Mouse (Mus musculus) heart, postnatal 0 days (tissue): ENCODE measurements around the gene Adcy2. TPM values are rescaled to one million over a fixed set of nuclear protein-coding genes. Genes with fewer than 3 reads are reported as not detected.

ENCODE experiments used
- ATAC-seq: fragments of 200-750 bp; cut with Nextera tagmentation; 2 replicates; pipeline ENCODE4 v1.8.0; 2017; ENCODE audit warnings: low read depth, moderate number of reproducible peaks, moderate library complexity; ENCODE audit not compliant: insufficient read depth
- DNase-seq: peaks from one replicate; pipeline ENCODE4 v3.0.0-alpha.2; 2016; ENCODE audit warnings: low spot score
- H3K27ac ChIP-seq: fragments of 300-500 bp; sonication (generic); 2 replicates; pipeline ENCODE4 v1.5.1; 2014; ENCODE audit warnings: low read depth, mild to moderate bottlenecking
- H3K27me3 ChIP-seq: fragments of 300-500 bp; sonication (generic); 2 replicates; pipeline ENCODE4 v1.6.1; 2014; ENCODE audit warnings: low read length, mixed read lengths; ENCODE audit not compliant: control insufficient read depth, insufficient read depth
- H3K36me3 ChIP-seq: fragments of 300-500 bp; sonication (generic); replicated peaks from 2 replicates; pipeline ENCODE4 v1.6.1; 2014; ENCODE audit warnings: low read length, mixed read lengths; ENCODE audit not compliant: control insufficient read depth, insufficient read depth
- H3K4me1 ChIP-seq: fragments of 300-500 bp; sonication (generic); 2 replicates; pipeline ENCODE4 v1.6.1; 2014; ENCODE audit warnings: antibody characterized with exemption; ENCODE audit not compliant: control insufficient read depth, insufficient read depth
- H3K4me2 ChIP-seq: fragments of 300-500 bp; sonication (generic); 2 replicates; pipeline ENCODE4 v1.6.1; 2014; ENCODE audit warnings: low read depth, mild to moderate bottlenecking, low read length, moderate library complexity
- H3K4me3 ChIP-seq: fragments of 300-500 bp; sonication (generic); 2 replicates; pipeline ENCODE4 v1.5.1; 2014; ENCODE audit warnings: low read depth, low read length
- H3K9ac ChIP-seq: fragments of 300-500 bp; sonication (generic); replicated peaks from 2 replicates; pipeline ENCODE4 v1.6.1; 2014; ENCODE audit warnings: low read depth, low read length, mixed read lengths
- H3K9me3 ChIP-seq: fragments of 300-500 bp; sonication (generic); replicated peaks from 2 replicates; pipeline ENCODE4 v1.6.1; 2016; ENCODE audit warnings: low read length; ENCODE audit not compliant: control insufficient read depth
- CTCF ChIP-seq: IDR thresholded peaks from 2 replicates; pipeline ENCODE4 v1.5.1; 2016; ENCODE audit warnings: antibody characterized with exemption, control low read depth, low read depth
- EP300 ChIP-seq: IDR thresholded peaks from 2 replicates; pipeline ENCODE4 v1.6.1; 2016; ENCODE audit warnings: antibody characterized with exemption, low read depth
- WGBS: fragments of 180-500 bp; shearing (Covaris S2); extraction: QIAGEN DNeasy Blood & Tissue Kit; methylation state at CpG from one replicate; pipeline ENCODE4 v1.1.7; 2014; 5-methylcytosine and 5-hydroxymethylcytosine counted together
- polyA plus RNA-seq: library from polyadenylated mRNA; unstranded; fragments of >200 nt; fragmentation: Nextera tagmentation; extraction: Ambion mirVana; gene quantifications from 2 replicates; pipeline ENCODE4 v1.2.1, GENCODE M21; 2015
- total RNA-seq: library from RNA; depleted of rRNA; stranded (reverse); fragments of >200 nt; gene quantifications from 2 replicates; pipeline ENCODE4 v1.2.3, GENCODE M21; 2014; ENCODE audit warnings: low replicate concordance

Adcy2 gene
- total and polyA plus RNA-seq, 2 experiments from 2014 or later, result 0.19 to 0.34 TPM

DNA sequence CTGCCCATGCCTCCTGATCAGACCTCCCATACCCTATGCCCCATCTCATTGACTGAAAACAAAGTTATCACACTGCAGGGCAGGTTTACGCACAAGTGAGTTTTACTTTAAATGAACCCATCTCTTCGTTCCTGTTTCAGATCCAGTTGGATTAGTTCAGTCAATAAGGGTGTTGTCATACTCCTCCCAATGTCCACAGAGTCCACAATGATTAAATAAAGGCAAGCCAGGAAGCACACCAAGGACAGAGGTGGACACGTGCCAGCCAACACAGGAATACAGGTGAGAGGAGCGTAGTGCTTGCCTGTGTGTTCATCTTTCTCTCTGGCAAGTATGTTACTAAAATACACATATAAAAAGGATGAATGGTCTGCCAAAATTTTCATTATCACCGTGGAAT lies 3.3 kb upstream of the Adcy2 start:
- Histone ChIP-seq H3K4me1 (peaks cover 8% of the 10 kb centered on the region; the same call in 1 of the 2 replicates), H3K27ac (no peak overlapping the region), H3K4me3 (no peak overlapping the region), H3K4me2 (no peak overlapping the region), H3K27me3 (peaks cover 27% of the 10 kb centered on the region), H3K9me3 (no peaks in the 10 kb centered on the region), H3K9ac (no peak overlapping the region), H3K36me3 (no peaks in the 10 kb centered on the region)
- DNase-seq (no peak), ATAC-seq (no peak)
- no peak for TF ChIP-seq CTCF
- no peak for TF ChIP-seq EP300
- 57% methylated on average over 5 of the region's 5 CpGs for WGBS

DNA sequence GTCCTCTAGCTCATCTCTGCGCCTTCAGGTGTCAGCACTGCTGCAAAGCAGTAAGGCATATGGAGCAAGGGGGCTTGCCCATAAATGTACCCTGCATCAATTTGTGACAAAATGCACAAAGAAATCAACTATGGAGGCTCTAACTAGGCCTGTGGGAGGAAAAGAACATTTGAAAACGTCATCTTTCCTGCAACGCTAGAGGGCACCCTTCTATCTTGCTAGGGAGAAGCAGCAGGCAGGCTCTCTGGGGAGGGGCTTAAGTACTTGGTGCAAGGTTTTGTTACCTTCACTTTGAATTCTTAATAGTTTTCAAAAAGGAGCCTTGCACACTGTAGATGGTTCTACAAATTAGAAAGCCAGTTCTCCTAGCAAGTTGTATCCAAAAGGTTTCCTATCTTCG lies 2.8 kb upstream of the Adcy2 start:
- DNase-seq (peak; percentile 23), ATAC-seq (no peak)
- H3K9me3 ChIP-seq, result no peaks in the 10 kb centered on the region
- peaks cover 8% of the 10 kb centered on the region; the same call in 1 of the 2 replicates for H3K4me1 ChIP-seq
- peaks cover 32% of the 10 kb centered on the region for H3K27me3 ChIP-seq
- peak; percentile 68 for TF ChIP-seq CTCF
- no peak for TF ChIP-seq EP300
- H3K4me3 ChIP-seq, result no peak overlapping the region
- WGBS, result 23% methylated on average over 4 of the region's 4 CpGs
- no peaks in the 10 kb centered on the region for H3K36me3 ChIP-seq
- H3K4me2 ChIP-seq, result no peak overlapping the region
- H3K27ac ChIP-seq, result no peak overlapping the region
- H3K9ac ChIP-seq, result no peak overlapping the region

DNA sequence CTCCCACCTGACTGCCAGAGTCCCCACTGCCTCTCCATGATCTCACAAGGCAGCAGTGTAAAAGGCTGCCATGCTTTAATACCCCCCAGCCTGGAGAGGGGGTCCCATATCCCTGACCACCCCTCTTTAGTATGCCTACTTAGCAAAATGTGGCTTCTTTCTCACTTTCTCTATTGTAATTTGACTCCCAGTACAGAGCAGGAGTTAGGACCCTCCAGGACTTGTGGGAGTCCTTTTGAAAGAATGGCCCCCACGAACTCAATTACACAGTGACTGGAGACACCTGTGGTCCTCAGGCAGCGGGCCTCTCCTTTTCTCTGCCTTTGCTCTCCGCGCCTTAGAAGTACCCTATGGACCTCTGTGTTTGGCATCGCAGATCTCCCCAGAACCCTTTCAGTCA lies 485 bp upstream of the Adcy2 start:
- Histone ChIP-seq H3K9ac (no peak overlapping the region), H3K4me2 (peak overlapping the region; percentile 92), H3K9me3 (no peaks in the 10 kb centered on the region), H3K4me3 (peak overlapping the region; percentile 54), H3K4me1 (peaks cover 8% of the 10 kb centered on the region; the same call in 1 of the 2 replicates), H3K36me3 (no peaks in the 10 kb centered on the region), H3K27ac (no peak overlapping the region), H3K27me3 (peaks cover 43% of the 10 kb centered on the region)
- TF ChIP-seq EP300 (no peak), CTCF (no peak)
- no peak for ATAC-seq
- DNase-seq, result no peak
- 47% methylated on average over 5 of the region's 5 CpGs for WGBS

DNA sequence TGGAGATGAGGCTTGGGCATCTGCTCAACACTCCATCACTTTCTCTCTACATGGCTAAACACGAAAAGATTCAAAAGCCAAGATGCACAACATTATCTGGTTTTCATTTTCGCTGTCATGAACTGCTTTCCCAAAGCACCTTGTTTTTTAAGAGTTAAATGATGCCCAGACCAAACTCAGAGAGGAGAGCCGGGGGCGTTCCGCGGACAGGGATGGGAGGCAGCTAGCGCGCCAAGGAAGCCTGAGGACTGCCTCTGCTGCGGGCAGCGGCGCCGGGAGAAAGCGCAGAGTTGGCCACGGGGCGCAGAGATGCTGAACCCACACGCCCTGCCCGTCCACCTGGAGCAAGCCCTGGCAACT lies 803 bp downstream of the Adcy2 start:
- peak overlapping the region; percentile 92 for H3K4me2 ChIP-seq
- H3K9ac ChIP-seq, result peak overlapping the region; percentile 47; the same call in 1 of the 2 replicates
- no peak for TF ChIP-seq CTCF
- TF ChIP-seq EP300, result no peak
- H3K36me3 ChIP-seq, result no peaks in the 10 kb centered on the region
- H3K4me3 ChIP-seq, result peak overlapping the region; percentile 54
- H3K4me1 ChIP-seq, result peaks cover 8% of the 10 kb centered on the region; the same call in 1 of the 2 replicates
- H3K9me3 ChIP-seq, result no peaks in the 10 kb centered on the region
- peaks cover 43% of the 10 kb centered on the region for H3K27me3 ChIP-seq
- no peak overlapping the region for H3K27ac ChIP-seq
- DNase-seq, result no peak
- WGBS, result under 1% methylated on average over 17 of the region's 17 CpGs
- ATAC-seq, result no peak

DNA sequence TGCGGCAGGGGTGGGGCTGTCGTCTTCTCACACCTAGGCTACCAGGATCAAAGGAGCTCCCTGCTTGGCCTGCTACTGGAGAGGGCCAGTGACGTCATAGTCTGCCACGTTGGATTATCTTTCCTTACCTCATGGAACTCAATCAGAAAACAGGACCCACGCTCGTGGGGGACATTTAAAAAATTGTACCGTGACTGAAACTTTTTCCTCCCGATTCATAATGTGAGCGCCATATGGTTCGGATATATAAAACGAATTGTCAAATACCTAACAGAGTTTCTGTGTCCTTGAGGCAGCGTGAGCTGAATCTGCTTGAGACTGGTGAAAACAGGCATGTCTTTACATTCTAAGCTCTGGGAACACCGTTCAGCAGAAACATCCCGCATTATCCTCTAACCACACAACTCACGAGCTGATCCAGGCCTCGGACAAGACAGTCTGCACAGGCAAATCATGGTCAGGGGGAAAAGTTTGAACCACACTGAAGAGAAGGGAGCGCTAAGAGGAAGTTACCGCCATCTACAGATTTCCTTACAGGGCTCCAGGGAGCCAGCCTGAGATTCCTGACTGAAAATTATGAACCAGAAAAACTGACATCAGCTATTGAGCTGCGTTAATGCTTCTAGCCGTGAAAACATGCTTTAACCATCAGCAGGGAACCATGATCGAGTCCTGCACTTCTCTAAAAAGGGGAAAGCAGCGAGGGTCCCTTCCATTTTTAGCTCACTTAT lies 1.4 kb downstream of the Adcy2 start:
- ATAC-seq, result no peak

DNA sequence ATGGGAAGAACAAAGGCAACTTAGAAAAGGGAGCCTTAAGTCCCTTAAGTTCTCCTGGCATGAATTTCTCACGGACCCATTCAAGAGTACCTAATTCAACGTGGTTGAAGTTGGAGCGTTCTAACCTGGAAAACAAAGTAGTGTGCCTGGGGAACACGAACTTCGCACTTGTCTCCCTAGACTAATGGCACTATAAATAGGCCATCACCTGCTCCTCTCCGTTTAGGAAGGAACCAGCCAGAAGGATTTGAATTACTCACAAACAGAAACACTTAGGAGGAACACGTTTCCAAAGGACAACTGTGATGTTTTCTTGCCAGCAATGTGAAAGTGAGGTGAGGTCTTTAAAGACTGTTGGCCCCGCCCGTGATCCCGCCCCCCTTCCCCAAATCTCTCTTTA lies 2.0 kb downstream of the Adcy2 start:
- 19% methylated on average over 10 of the region's 10 CpGs for WGBS

More for the DNA sequence above, 1.4 kb downstream of the Adcy2 start:
- no peak for TF ChIP-seq CTCF
- TF ChIP-seq EP300, result no peak
- H3K27me3 ChIP-seq, result peaks cover 43% of the 10 kb centered on the region
- 8% methylated on average over 22 of the region's 22 CpGs for WGBS
- no peaks in the 10 kb centered on the region for H3K9me3 ChIP-seq
- H3K4me2 ChIP-seq, result peak overlapping the region; percentile 92
- peak overlapping the region; percentile 54 for H3K4me3 ChIP-seq
- no peak overlapping the region for H3K27ac ChIP-seq
- no peak for DNase-seq
- no peaks in the 10 kb centered on the region for H3K36me3 ChIP-seq
- H3K4me1 ChIP-seq, result peaks cover 8% of the 10 kb centered on the region; the same call in 1 of the 2 replicates
- H3K9ac ChIP-seq, result no peak overlapping the region

More for the DNA sequence above, 2.0 kb downstream of the Adcy2 start:
- H3K36me3 ChIP-seq, result no peaks in the 10 kb centered on the region
- TF ChIP-seq EP300, result no peak
- TF ChIP-seq CTCF, result no peak
- DNase-seq, result no peak
- H3K9ac ChIP-seq, result no peak overlapping the region
- H3K27me3 ChIP-seq, result peaks cover 43% of the 10 kb centered on the region
- no peak for ATAC-seq
- no peaks in the 10 kb centered on the region for H3K9me3 ChIP-seq
- H3K4me1 ChIP-seq, result peaks cover 8% of the 10 kb centered on the region; the same call in 1 of the 2 replicates
- no peak overlapping the region for H3K4me2 ChIP-seq
- H3K4me3 ChIP-seq, result no peak overlapping the region
- H3K27ac ChIP-seq, result no peak overlapping the region
